Mouse (Mus musculus) hindbrain, embryonic 10.5 days (tissue): ENCODE data around the gene Gtpbp1. TPM values are rescaled to one million over a fixed set of nuclear protein-coding genes. Genes with fewer than 3 reads are reported as not detected.
A peak's percentile ranks its signal among the peaks of the same experiment; 100 is the strongest.

Experiments used
- DNase-seq: peaks from one replicate; pipeline ENCODE4 v3.0.0-alpha.2; 2017; ENCODE audit warnings: low spot score
- H3K27ac ChIP-seq: fragments of 300-500 bp; sonication (generic); 2 replicates; pipeline ENCODE4 v1.5.1; 2016; ENCODE audit warnings: mild to moderate bottlenecking, moderate library complexity
- H3K27me3 ChIP-seq: fragments of 300-500 bp; sonication (generic); 2 replicates; pipeline ENCODE4 v1.6.1; 2016; ENCODE audit warnings: mild to moderate bottlenecking; ENCODE audit not compliant: poor library complexity, insufficient read depth, severe bottlenecking
- H3K36me3 ChIP-seq: fragments of 300-500 bp; sonication (generic); 2 replicates; pipeline ENCODE4 v1.6.1; 2016; ENCODE audit warnings: mild to moderate bottlenecking, moderate library complexity
- H3K4me1 ChIP-seq: fragments of 300-500 bp; sonication (generic); replicated peaks from 2 replicates; pipeline ENCODE4 v1.6.1; 2016; ENCODE audit warnings: mild to moderate bottlenecking
- H3K4me3 ChIP-seq: fragments of 300-500 bp; sonication (generic); 2 replicates; pipeline ENCODE4 v1.5.1; 2016; ENCODE audit warnings: mild to moderate bottlenecking, moderate library complexity
- H3K9me3 ChIP-seq: fragments of 300-500 bp; sonication (generic); 2 replicates; pipeline ENCODE4 v1.6.1; 2016; ENCODE audit warnings: mild to moderate bottlenecking, moderate library complexity
- WGBS: fragments of 180-500 bp; shearing (Covaris S2); methylation state at CpG from one replicate; pipeline ENCODE4 v1.1.7; 2016; 5-methylcytosine and 5-hydroxymethylcytosine counted together
- polyA plus RNA-seq: library from polyadenylated mRNA; unstranded; fragments of >200 nt; fragmentation: Nextera tagmentation; extraction: Ambion mirVana; gene quantifications from 2 replicates; pipeline ENCODE4 v1.2.1, GENCODE M21; 2016

The Gtpbp1 gene
- polyA plus RNA-seq, 1 experiment from 2014 or later = 44.7 TPM

DNA sequence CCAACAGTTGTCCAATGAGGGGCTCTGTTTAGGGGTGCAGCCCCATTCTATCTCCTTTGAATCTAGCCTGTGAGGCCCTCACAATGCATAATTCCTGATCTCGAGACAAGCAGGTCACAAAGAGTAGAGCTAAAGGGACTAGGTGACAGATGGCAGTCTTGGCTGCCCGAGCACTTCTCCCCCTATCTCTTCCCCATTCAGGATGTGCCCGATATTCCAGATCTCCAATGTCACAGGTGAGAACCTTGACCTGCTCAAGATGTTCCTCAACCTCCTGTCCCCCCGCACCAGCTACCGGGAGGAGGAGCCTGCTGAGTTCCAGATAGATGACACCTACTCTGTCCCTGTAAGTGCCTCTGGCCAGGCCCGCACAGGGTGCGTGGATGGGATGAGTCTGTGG is 25.0 kb downstream of the Gtpbp1 start:
- 93% methylated on average over 7 of the region's 7 CpGs for WGBS
- no peaks in the 10 kb centered on the region for H3K9me3 ChIP-seq
- no peak overlapping the region for H3K4me3 ChIP-seq
- H3K27me3 ChIP-seq = no peaks in the 10 kb centered on the region
- H3K27ac ChIP-seq = no peak overlapping the region
- peaks cover 100% of the 10 kb centered on the region for H3K36me3 ChIP-seq
- no peak for DNase-seq
- H3K4me1 ChIP-seq = no peaks in the 10 kb centered on the region

DNA sequence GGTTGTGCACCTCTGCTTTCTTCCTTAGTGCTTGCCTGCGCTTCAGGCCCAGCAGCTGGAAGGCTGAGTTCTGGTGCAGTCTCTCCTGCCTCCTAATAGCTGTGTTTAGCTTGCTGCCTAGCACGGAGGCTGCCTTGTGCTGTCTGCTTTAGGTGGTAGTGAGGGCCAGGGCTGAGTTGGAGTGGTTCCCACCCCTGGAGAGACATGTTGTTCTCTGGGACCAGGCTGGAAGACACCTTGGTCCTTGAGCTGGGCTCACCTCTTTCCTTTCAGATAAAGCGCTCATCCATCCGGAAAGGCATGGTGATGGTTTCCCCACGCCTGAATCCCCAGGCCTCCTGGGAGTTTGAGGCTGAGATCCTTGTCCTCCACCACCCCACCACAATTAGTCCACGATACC is 26.1 kb downstream of the Gtpbp1 start:
- peaks cover 98% of the 10 kb centered on the region for H3K36me3 ChIP-seq
- H3K4me3 ChIP-seq = no peak overlapping the region
- 93% methylated on average over 6 of the region's 6 CpGs for WGBS
- no peak for DNase-seq
- H3K27ac ChIP-seq = no peak overlapping the region
- H3K9me3 ChIP-seq = no peaks in the 10 kb centered on the region
- no peaks in the 10 kb centered on the region for H3K4me1 ChIP-seq
- H3K27me3 ChIP-seq = no peaks in the 10 kb centered on the region

DNA sequence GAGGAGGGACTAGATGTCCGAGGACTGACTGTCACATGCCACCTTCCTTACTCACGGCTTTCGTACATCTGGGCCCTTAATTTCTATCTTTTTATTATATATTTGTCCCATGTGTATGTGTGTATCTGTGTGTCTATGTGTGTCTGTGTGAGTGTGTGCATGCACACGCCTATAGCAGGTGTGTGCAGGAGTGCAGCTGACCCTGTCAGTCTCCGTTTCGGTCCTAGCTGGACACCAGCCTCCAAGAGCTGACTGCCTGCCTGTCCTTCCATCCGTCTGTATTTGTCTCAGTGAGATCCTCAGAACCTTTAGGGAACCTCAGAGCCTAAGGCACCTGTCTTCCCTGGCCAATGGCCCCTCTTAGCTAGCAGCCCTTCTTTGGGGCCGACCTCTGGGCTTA is 29.6 kb downstream of the Gtpbp1 start:
- no peak for DNase-seq
- Histone ChIP-seq H3K27me3 (no peaks in the 10 kb centered on the region), H3K4me1 (no peaks in the 10 kb centered on the region), H3K9me3 (no peaks in the 10 kb centered on the region), H3K4me3 (no peak overlapping the region), H3K27ac (no peak overlapping the region), H3K36me3 (peaks cover 91% of the 10 kb centered on the region)
- 92% methylated on average over 8 of the region's 8 CpGs for WGBS

DNA sequence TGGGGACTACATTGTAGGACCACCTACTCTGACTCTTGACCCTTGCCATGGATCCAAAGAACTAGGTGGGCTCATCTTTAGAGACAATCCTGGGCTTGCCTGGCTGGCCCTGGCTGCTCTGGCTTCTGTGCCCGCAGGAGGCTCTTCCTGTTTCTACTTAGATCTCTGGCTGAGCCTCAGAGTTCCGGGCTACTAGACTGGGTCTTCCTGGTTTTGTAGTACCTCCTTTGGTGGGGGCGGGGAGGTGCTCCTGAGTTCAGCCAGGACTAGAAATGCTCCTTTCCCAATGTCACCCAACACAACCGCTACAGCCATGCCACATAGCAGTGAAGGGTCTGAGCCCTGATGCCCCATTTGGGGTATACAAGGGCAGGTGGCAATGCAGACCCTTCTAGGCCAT is 30.2 kb downstream of the Gtpbp1 start:
- no peak for DNase-seq
- Histone ChIP-seq H3K9me3 (no peaks in the 10 kb centered on the region), H3K27ac (no peak overlapping the region), H3K27me3 (no peaks in the 10 kb centered on the region), H3K4me1 (no peaks in the 10 kb centered on the region), H3K4me3 (no peak overlapping the region), H3K36me3 (peaks cover 91% of the 10 kb centered on the region)
- 79% methylated on average over 4 of the region's 4 CpGs for WGBS

DNA sequence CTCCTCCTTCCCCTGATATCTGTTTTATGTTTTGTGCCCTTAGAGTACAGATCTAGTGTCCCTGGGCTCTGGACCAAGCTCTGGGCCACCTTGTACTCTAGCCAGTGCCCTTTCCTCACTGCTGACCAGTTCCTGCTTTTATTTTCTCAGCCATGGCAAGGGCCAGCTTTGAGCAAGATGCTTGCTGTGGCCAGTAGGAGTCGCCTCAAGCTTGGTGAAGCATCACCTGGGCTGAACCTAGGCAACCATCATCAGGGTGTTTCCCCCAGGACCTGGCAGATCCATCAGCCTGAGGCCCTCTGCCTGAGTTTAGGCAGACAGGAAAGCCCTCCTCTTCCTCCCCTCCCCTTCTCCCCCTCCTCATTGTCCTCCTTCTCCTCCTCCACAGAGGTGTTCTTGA is 32.8 kb downstream of the Gtpbp1 start:
- no peaks in the 10 kb centered on the region for H3K9me3 ChIP-seq
- no peaks in the 10 kb centered on the region for H3K27me3 ChIP-seq
- 30% methylated on average over 1 of the region's 1 CpGs for WGBS
- H3K36me3 ChIP-seq = peaks cover 91% of the 10 kb centered on the region
- DNase-seq = no peak
- H3K4me1 ChIP-seq = 0 out of 2 replicates have a peak, but pooled peaks cover 6% of the 10 kb centered on the region
- H3K4me3 ChIP-seq = no peak overlapping the region
- H3K27ac ChIP-seq = no peak overlapping the region

DNA sequence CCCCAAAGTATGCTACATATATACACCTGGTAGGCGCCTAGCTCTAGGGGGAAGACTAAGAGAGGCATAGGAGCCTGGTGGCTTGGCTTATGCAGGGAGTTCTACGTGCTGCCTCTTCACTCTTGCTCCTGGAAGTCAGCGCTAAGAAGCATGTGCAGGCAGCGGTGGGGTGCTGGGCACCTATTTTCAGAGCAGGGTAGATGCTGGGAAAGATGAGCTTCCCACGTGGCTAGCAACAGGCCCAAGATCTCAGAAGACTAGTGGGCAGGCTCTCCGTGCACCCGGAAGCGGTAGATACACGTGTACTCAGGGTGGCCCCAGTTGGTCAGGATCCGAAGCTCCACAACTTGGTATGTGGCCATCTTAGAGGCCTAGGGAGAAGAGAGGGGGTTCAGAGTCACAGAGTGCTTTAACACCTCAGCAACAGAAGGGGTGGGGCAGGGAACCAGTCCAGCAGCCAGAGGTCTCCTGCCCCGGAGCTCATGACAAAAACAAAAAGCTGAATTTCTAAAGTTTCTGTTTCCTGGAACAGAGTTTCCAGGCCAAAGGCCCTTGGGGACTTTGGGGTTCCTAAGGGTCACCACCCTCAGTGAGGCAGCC is 34.6 kb downstream of the Gtpbp1 start:
- Histone ChIP-seq H3K4me1 (0 out of 2 replicates have a peak, but pooled peaks cover 7% of the 10 kb centered on the region), H3K27ac (no peak overlapping the region), H3K4me3 (no peak overlapping the region), H3K27me3 (no peaks in the 10 kb centered on the region), H3K9me3 (no peaks in the 10 kb centered on the region), H3K36me3 (peaks cover 90% of the 10 kb centered on the region)
- 91% methylated on average over 11 of the region's 11 CpGs for WGBS
- no peak for DNase-seq

DNA sequence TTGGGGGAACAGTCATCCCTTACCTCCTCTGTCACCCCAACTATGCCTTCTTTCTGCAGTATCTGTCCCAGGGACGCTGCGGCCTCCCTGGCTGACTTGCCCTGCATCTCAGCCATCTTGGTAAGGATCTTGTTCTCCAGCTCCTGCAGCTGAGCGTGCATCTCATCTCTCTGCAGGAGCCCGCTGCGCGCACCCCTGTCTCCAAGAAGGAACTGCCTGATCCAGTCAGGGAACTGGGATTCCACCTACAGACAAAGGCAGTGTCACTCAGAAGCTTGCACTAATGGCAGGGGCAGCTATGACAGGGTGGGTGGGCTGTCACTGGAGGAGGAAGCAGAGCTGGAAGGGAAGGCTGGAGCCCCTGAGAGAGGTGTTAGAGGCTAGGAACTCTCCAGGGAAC is 37.2 kb downstream of the Gtpbp1 start:
- Histone ChIP-seq H3K36me3 (peaks cover 93% of the 10 kb centered on the region), H3K27ac (peak overlapping the region; percentile 9; the same call in 1 of the 2 replicates), H3K4me3 (no peak overlapping the region), H3K27me3 (no peaks in the 10 kb centered on the region), H3K9me3 (no peaks in the 10 kb centered on the region), H3K4me1 (0 out of 2 replicates have a peak, but pooled peaks cover 7% of the 10 kb centered on the region)
- no peak for DNase-seq
- WGBS = 85% methylated on average over 6 of the region's 6 CpGs

DNA sequence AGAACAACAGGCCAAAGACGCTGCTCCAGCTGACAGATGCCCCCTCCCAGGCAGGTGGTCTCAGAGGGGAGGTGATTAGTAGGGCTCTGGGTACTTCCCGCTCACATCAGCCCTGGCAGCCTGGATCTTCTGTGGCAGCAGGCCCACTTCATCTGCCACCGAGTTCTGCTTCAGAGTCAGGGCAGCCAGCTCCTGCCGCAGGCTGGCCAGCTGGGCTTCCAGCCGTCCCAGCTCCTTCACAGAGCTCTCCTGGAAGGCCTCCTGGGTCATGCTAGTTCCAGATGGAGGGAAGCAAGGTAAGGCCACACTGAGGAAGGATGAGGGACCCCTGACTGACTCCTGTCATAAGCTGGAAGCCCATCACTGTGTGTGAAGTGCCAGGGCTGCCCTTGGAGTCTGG is 37.7 kb downstream of the Gtpbp1 start:
- Histone ChIP-seq H3K27me3 (no peaks in the 10 kb centered on the region), H3K4me1 (0 out of 2 replicates have a peak, but pooled peaks cover 7% of the 10 kb centered on the region), H3K27ac (peak overlapping the region; percentile 9), H3K4me3 (no peak overlapping the region), H3K9me3 (no peaks in the 10 kb centered on the region), H3K36me3 (peaks cover 93% of the 10 kb centered on the region)
- WGBS = 58% methylated on average over 5 of the region's 5 CpGs
- DNase-seq = no peak

DNA sequence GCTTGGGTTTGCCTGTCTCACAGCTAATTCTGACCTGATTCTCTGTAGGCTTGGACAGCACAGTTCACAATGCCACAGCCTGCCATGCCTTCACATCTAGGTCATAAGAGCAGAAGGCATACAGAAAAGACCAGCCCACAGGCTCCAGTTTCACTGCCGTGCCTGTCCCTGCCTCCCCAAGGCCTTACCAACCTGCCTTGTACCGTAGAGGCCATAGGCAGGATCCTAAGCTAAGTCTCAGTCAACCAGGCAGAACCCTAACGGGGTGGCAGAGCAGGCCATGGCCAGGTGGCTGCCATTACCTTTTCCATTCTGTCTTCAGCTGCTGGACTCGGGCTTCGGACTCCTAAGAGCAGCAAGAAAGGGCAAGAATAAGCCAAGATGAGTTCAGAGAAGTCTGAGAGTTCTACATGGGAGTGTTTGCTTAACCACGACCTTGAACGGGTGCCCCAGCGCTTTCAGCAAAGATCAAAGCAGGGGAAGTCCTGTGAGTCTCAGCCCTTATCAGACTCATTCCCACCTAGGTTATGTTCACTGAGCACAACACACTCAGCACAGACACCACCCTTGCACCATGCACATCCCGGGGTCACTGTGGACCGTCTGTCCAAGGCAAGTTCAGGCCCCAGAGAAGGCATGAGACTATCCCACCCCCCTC is 38.2 kb downstream of the Gtpbp1 start:
- H3K4me1 ChIP-seq = 0 out of 2 replicates have a peak, but pooled peaks cover 7% of the 10 kb centered on the region
- no peak overlapping the region for H3K4me3 ChIP-seq
- DNase-seq = no peak
- H3K27me3 ChIP-seq = no peaks in the 10 kb centered on the region
- 92% methylated on average over 10 of the region's 10 CpGs for WGBS
- H3K27ac ChIP-seq = no peak overlapping the region
- H3K36me3 ChIP-seq = peaks cover 95% of the 10 kb centered on the region
- no peaks in the 10 kb centered on the region for H3K9me3 ChIP-seq

DNA sequence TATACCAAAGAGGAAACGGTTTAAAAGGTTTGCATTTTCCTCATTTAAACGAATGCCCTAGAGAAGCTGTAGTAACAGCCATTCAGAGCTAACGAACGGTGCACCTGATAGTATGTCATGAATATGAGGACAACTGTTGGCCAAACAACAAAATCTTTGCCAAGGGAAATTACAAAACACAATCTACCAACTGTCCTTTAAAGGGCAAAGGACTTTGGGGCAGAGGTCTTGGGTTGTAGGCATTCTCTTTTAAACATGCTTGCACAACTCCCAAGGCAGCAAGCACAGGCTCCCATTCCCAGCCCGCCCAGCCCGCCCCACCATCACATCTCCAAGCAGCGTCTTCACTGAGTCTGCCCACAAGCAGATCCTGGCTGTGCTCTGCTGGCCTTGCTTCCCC is 40.9 kb downstream of the Gtpbp1 start:
- no peaks in the 10 kb centered on the region for H3K9me3 ChIP-seq
- no peak overlapping the region for H3K4me3 ChIP-seq
- H3K27me3 ChIP-seq = no peaks in the 10 kb centered on the region
- WGBS = 90% methylated on average over 7 of the region's 7 CpGs
- peaks cover 12% of the 10 kb centered on the region; the same call in 1 of the 2 replicates for H3K4me1 ChIP-seq
- H3K27ac ChIP-seq = no peak overlapping the region
- H3K36me3 ChIP-seq = peaks cover 92% of the 10 kb centered on the region
- no peak for DNase-seq

DNA sequence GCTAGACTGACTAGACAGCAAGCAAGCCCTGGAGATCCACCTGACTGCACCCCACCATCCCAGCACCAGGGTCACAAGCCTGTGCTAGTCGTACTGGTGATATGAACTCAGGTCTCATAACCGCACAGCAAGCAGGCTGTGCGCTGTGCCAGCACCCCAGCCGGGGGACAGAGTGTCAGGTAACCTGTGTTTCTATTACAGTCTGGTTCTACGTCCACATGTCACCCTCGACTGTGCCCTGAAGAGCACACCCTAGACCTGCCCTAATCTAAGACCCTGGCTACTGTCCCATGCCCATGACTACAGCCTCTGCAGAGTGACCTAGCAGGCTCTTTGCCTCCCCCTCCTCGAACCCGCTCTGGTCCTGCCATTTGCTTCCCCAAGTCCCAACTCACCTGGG is 42.5 kb downstream of the Gtpbp1 start:
- no peak overlapping the region for H3K27ac ChIP-seq
- 95% methylated on average over 8 of the region's 8 CpGs for WGBS
- H3K27me3 ChIP-seq = no peaks in the 10 kb centered on the region
- peaks cover 8% of the 10 kb centered on the region; the same call in 1 of the 2 replicates for H3K4me1 ChIP-seq
- no peak for DNase-seq
- no peak overlapping the region for H3K4me3 ChIP-seq
- H3K9me3 ChIP-seq = no peaks in the 10 kb centered on the region
- H3K36me3 ChIP-seq = peaks cover 92% of the 10 kb centered on the region

DNA sequence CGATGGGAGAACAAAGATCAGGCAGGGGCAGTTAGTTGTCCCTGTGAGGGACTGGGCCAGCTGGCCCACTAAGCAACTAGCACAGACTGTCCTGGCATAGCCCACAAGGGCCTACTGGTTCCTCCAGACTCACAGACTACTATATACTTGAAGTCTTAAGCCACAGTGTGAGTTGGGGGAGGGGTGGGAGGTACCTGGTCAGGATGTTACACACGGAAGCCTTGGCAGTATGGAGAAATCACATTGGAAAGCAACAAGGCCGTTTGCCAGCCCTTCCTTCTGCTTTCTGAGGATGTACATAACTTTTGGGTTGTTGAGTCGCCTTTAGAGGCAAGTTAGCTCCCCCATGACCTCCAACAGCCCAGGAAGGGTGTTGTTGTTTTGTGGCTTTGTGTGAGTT is 43.0 kb downstream of the Gtpbp1 start:
- Histone ChIP-seq H3K36me3 (peaks cover 92% of the 10 kb centered on the region), H3K27ac (no peak overlapping the region), H3K27me3 (no peaks in the 10 kb centered on the region), H3K9me3 (no peaks in the 10 kb centered on the region), H3K4me1 (peaks cover 8% of the 10 kb centered on the region; the same call in 1 of the 2 replicates), H3K4me3 (no peak overlapping the region)
- DNase-seq = no peak
- 75% methylated on average over 4 of the region's 4 CpGs for WGBS

DNA sequence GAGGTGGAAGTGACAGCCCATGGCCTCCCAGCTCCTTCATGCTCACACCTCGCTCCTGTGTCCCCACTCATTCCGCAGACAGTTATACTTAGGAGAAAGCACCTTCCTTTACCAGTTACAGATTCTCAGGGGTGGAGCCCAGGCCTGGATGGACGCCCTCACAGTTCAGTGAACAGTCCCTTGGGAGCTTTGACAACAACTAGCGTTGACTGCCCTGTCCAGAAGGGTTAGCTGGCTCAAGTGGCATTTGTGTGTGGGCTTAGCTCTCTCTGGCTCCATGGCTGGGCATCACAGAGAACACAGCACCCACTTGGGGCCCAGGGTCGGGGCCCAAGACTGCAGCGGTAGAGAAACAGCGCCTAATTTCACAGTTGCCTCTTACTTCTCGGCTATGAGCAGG is 43.7 kb downstream of the Gtpbp1 start:
- H3K4me1 ChIP-seq = peaks cover 14% of the 10 kb centered on the region; the same call in 1 of the 2 replicates
- H3K4me3 ChIP-seq = no peak overlapping the region
- WGBS = 85% methylated on average over 8 of the region's 8 CpGs
- no peaks in the 10 kb centered on the region for H3K9me3 ChIP-seq
- peaks cover 92% of the 10 kb centered on the region for H3K36me3 ChIP-seq
- no peak for DNase-seq
- no peaks in the 10 kb centered on the region for H3K27me3 ChIP-seq
- H3K27ac ChIP-seq = no peak overlapping the region
